Mouse (Mus musculus): ENCODE measurements around the gene 2210010C04Rik.
A peak's percentile ranks its signal among the peaks of the same experiment; 100 is the strongest.
"Not testable (repeated sequence)": the region's sequence is repeated elsewhere in the genome, so short reads cannot be mapped to it uniquely, and the experiment has no call there.

2210010C04Rik gene

DNA sequence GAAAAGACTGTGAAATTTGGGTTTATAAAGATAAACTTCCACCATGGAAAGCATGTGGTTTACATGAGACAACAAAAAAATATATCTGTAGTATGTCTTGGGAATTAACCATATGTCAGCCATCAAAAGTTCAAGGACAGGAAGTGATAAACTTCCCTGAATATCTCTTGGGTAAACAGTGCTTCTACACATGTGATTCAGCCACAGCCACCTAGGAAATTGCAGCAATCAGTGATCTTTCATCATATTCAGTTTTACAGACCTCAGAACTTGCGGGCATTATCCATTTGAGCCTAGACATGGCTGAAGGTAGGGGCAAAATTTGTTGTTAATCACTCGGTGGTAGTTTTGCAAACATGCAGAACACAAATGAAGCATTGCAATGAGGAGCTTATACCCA lies 16.7 kb downstream of the 2210010C04Rik start:
- DNase-seq, result no peak

DNA sequence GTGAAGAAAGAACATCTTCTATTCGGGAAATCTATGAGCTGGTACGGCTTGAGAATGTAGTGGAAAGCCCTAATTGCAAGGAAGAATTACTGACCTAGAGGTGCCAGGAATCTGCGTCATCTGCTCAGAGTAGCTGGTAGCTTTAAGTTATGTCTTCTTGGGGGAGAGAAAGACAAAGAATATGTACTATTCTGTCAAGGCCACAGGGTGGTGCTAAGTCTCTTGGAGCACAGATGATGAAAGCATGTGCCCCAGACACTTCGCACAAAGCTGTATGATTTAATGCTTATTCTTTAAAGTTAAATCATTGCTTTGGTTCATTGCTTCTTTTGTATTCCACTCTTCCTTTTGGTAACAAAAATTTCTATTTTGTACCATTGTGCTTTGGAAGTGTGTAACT lies 20.2 kb downstream of the 2210010C04Rik start:
- DNase-seq, result peak; percentile 14

DNA sequence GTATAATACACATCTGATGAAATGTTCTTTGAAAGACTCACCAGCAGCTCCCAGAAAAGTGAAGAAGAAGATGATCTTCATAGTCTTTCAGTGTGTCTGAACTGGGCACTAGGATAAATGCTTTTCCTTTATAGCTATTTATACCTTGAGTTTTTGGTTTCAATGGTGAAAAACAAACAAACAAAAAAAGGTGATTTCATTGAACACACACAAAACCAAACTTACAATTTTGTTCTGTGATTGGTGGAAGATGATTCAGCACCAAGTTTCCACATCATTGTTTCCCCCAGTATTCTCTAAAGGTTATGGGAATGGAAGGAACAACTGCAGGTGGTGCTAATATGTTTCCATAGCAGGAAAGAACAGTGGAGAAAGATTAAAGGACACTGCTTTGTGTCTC lies 35.9 kb downstream of the 2210010C04Rik start, which contains the start of gene Gm2663:
Gm2663 (minus strand) TSS at position 101 of the 400 bp plus-strand sequence.
- not testable (repeated sequence) for DNase-seq
